Mouse (Mus musculus) heart, postnatal 36 days (tissue): ENCODE measurements at regions not wholly inside any gene's neighbourhood (a gene's known extent, or its start where the extent isn't known, plus 50 kb on each side); places are given as distances from the start of the nearest gene placed in this dataset.

Source experiments
- DNase-seq, 2 experiments: peaks; one replicate each; pipeline ENCODE4 v3.0.0; 2021 to 2022
- intact Hi-C: fragments of 180-260 bp; cut with DNase I; formaldehyde crosslinking; loops from one replicate; pipeline ENCODE4 v1.15.1; 2025

DNA sequence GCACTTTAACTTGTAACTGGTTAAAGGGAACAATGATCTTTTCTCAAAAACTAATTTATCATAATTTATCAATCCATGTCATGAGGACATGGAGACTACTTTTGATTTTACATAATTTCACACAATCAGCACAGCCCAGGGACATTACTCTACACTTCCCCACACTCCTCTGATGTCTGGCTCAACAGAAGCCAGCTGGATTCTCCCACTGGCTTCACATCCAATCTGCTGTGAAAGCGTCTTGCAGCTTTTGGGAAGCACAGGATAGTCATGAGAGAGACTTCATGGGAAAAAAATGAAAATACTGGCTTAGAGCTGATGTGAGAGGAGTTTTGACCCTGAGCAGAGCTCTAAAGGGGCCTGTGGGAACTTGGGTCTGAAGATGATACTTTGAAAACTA is 61.7 kb upstream of the Hrasls start:
- no peak for DNase-seq
- intact Hi-C loops: no loop called here

GRCm38 (mm10) chr16:29119217-29119616 is 90.3 kb upstream of the Hrasls start:
- intact Hi-C loops: no loop called here
- DNase-seq: no peak

DNA sequence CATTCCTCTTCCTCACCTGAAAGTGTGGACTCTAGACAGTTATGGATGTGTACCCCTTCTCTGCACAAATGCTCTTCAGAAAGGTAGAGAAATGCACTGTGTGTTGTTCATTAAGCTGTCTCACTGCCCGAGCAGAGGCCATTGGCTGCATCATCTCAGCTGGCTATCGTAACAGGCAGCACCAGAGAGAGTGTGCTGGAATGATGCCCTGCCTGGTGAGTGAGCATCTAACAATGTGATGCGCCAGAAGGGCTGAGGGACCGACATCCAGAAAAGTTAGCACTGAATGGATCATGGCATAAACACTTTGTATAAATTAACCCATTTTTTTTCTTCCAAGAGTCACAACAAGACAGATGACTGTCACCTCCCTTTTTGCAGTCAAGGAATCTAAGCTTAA is 112.7 kb upstream of the Hrasls start:
- intact Hi-C loops: no loop called here
- no peak for DNase-seq

- intact Hi-C loops: no loop called here
- no peak for DNase-seq
Observed at GRCm38 (mm10) chr16:29065961-29066360, 136.5 kb upstream of the Mb21d2 start.

GRCm38 (mm10) chr16:29065097-29065785 is 135.8 kb upstream of the Mb21d2 start:
- intact Hi-C loops: no loop called here
- DNase-seq: no peak

DNA sequence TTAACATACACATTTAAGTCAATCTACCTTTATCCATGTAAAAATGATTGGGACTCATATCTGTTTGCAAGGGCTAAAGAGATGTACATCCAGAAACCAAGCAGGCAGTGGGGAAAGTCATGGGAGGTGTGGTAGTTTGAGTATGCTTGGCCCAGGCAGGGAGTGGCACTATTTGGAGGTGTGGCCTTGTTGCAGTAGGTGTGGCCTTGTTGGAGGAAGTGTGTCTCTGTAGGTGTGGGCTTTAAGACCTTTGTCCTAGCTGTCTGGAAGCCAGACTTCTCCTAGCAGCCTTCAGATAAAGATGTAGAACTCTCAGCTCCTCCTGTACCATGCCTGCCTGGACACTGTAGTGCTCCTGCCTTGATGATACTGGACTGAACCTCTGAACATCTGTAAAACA is 133.9 kb upstream of the Mb21d2 start:
- no peak for DNase-seq
- intact Hi-C loops: no loop called here

DNA sequence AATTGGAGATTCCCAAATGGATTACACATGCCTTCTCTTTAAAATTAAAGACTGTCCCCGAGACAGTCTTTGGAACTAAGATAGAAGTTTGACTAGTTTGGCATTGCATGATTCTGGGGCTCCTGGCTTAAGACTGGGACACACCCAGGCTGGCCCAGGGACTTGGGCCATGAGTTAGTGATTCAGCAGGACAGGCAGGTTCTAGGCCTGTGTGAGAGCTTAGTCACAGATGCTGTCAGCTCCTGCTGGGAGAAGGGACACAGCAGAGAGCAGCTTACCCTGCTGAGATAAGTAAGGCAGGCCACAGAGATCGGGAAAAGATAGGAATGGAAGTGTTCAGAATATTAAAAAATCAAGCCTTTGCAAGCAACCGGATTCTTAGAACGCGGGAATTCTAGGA is 127.6 kb upstream of the Mb21d2 start:
- DNase-seq: no peak
- intact Hi-C loops: no loop called here

DNA sequence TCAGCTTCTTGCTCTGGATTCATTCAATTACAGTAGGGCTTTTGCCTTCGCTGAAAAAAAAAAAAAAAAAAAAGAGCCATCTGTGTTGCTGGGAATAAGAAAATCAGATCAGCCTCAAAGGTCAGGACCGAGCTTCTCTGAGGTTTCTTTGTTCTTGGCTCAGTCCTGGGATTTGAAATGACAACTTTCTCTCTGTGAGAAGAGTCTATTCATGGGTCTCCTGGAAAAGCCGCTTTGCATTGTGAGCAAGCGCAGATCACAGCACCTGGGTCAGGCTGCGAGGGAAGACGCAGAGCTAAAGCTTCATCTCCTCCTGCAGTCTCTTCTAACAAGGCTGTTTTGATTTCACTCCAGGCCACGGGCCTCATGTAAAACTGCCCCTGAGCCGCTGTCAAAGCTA is 125.0 kb upstream of the Mb21d2 start:
- intact Hi-C loops: no loop called here
- DNase-seq: no peak

- DNase-seq: no peak
- intact Hi-C loops: no loop called here
Observed at GRCm38 (mm10) chr16:29046453-29046993, 117.0 kb upstream of the Mb21d2 start.

DNA sequence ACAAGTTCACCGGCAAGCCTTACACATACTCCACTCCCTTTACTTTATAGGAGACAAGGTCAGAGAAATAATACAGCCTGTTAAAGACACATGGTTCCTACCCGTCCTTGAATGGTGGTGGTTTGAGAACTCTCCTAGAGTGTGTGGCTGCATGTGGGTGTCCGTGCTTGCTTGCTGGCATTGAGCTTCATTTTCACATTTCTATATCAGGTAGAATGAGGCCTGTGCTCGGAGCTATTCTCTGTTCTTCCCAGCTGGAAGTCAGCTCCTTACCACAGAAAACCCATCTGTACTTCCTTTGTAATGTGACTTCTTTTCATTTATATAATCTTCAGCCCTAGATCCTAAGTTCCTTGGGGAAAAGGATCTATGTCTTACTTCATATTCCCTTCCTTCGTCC is 106.0 kb upstream of the Mb21d2 start:
- intact Hi-C loops: loop anchor here (10.0 kb wide), 1 partner anchor 519 kb away; no protein-coding TSS in a partner anchor
- DNase-seq: no peak

- intact Hi-C loops: loop anchor here (10.0 kb wide), 1 partner anchor 521 kb away; no protein-coding TSS in a partner anchor
Observed at GRCm38 (mm10) chr16:29034053-29034794, 104.8 kb upstream of the Mb21d2 start.

GRCm38 (mm10) chr16:29033357-29033756 is 103.9 kb upstream of the Mb21d2 start:
- DNase-seq: peak; percentile 3 to 7
- intact Hi-C loops: loop anchor here (1.0 to 10.0 kb wide), 2 partner anchors 193 to 521 kb away; no protein-coding TSS in a partner anchor

More at GRCm38 (mm10) chr16:29034053-29034794, 104.8 kb upstream of the Mb21d2 start:
- no peak for DNase-seq

GRCm38 (mm10) chr16:29027856-29028255 is 98.4 kb upstream of the Mb21d2 start:
- no peak for DNase-seq
- intact Hi-C loops: no loop called here

DNA sequence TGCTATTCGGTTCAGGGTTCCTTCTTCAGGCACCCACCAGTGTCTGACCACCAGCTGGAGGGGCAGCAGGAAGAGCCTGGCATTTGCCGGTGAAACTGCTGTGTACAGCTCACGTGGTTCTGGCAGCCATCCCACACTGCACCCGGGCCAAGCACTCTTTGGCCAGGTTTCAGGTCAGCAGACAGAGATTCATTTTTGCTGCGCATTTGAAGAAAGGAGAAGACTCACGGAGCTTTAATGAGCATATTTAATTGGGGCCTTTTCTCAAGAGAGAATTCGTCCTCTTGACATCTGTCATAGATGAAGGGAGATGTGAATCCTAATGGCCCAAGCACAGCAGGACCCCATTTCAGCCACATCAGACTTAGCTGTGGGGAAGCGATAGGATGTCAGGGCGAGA is 71.8 kb upstream of the Mb21d2 start:
- DNase-seq: peak; percentile 64 to 66
- intact Hi-C loops: loop anchor here (5.0 kb wide), 1 partner anchor 206 kb away; the partner anchor contains the start of gene Hrasls

DNA sequence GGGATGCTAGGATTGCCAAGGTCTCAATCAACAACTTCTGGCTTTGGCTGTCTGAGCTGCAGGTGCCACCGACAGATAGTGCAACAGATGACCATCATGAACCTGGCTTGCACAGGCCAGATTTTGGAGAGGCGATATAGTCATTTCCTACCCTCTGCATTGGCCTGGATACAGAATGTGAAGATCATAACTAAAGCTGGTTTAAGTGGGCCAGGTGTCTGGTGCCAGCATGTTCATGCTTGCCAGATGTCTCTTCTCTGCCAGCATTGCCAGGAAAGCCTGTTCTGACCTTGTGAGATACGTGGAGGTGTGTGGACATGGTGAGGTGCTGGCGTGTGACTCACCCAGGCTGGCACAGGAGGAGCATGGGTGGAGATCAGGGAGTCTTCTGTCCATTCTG is 70.2 kb upstream of the Mb21d2 start:
- intact Hi-C loops: loop anchor here (5.0 kb wide), 1 partner anchor 208 kb away; the partner anchor contains the start of gene Hrasls
- DNase-seq: peak; percentile 23 to 47

GRCm38 (mm10) chr16:28996629-28997028 is 67.2 kb upstream of the Mb21d2 start:
- intact Hi-C loops: no loop called here
- no peak for DNase-seq

DNA sequence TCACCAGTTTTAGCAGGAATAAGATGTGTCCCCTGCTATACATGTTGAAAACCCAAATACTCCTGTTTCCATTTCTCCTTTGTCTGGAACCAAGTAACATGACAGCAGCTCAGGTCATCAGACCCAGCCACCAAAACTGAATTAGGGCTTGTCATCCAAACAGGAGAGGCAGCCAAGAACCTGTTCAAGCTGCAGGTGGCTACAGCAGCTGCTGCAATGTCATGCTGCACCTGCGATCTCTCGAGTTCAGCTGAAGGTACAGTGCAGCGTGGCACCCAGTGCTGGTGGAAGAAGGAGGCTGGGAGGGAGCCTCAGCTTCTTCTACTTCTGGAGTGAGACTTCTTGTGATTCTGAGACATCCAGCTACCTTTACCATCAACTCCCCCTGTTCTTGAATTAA is 61.2 kb upstream of the Mb21d2 start:
- DNase-seq: no peak
- intact Hi-C loops: no loop called here

GRCm38 (mm10) chr16:28984931-28985330 is 55.5 kb upstream of the Mb21d2 start:
- no peak for DNase-seq
- intact Hi-C loops: no loop called here

DNA sequence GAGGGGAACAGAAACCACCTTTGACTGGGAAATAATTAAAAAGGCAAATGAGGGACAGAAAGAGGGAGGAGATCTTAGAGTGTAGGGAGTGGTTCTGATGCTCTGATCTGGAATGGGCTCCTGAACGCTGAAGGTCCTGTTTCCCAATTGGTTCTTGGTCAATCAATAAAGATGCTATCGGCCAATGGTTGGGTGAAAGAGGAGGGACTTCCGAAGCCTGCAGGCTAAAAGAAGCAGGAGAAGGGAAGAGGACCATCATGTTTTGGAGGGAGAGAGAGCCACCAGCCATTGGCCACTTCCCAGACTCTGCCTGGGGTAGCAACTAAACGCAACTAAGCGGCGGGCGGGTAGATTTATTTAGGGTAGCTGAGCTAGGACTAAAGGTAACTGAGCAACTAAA is 53.4 kb upstream of the Mb21d2 start:
- intact Hi-C loops: no loop called here
- no peak for DNase-seq
